Mouse (Mus musculus) kidney, adult 2 months (tissue): ENCODE measurements around the gene Dntt. TPM values are rescaled to one million over a fixed set of nuclear protein-coding genes. Genes with fewer than 3 reads are reported as not detected.

Experiments used
- DNase-seq: peaks from one replicate; pipeline ENCODE4 v3.0.0; 2021
- H3K27ac ChIP-seq: fragments of 200-500 bp; 2 replicates; pipeline ENCODE4 v1.5.1; 2012; ENCODE audit warnings: low read depth, low read length, control low read depth, inconsistent platforms; ENCODE audit not compliant: insufficient read depth
- H3K27me3 ChIP-seq: fragments of 200-500 bp; replicated peaks from 2 replicates; pipeline ENCODE4 v1.6.1; 2012; ENCODE audit warnings: mild to moderate bottlenecking, moderate library complexity, low read length, inconsistent platforms; ENCODE audit not compliant: control insufficient read depth, insufficient read depth
- H3K36me3 ChIP-seq: fragments of 200-500 bp; 2 replicates; pipeline ENCODE4 v1.6.1; 2012; ENCODE audit warnings: mild to moderate bottlenecking, moderate library complexity, low read length, inconsistent platforms; ENCODE audit not compliant: control insufficient read depth, insufficient read depth
- H3K4me1 ChIP-seq: fragments of 200-500 bp; 2 replicates; pipeline ENCODE4 v1.6.1; 2011; ENCODE audit warnings: low read length; ENCODE audit not compliant: control insufficient read depth, insufficient read depth
- H3K4me3 ChIP-seq: fragments of 200-500 bp; 2 replicates; pipeline ENCODE4 v1.5.1; 2011; ENCODE audit warnings: mild to moderate bottlenecking, low read depth, low read length, control low read depth; ENCODE audit not compliant: insufficient read depth
- CTCF ChIP-seq: fragments of 200-500 bp; conservative IDR thresholded peaks from 2 replicates; pipeline ENCODE4 v1.5.1; 2011; ENCODE audit warnings: low read depth, mild to moderate bottlenecking, control low read depth, low read length, moderate library complexity, mixed read lengths; ENCODE audit not compliant: insufficient read depth, insufficient read length
- POLR2A ChIP-seq: fragments of 200-500 bp; IDR thresholded peaks from one replicate; pipeline ENCODE4 v1.6.1; 2011; ENCODE audit warnings: low read depth, low read length, control low read depth
- WGBS: fragments of 180-500 bp; shearing (Covaris S2); methylation state at CpG from one replicate; pipeline ENCODE4 v1.1.7; 2018; 5-methylcytosine and 5-hydroxymethylcytosine counted together
- polyA plus RNA-seq: library from polyadenylated mRNA; depleted of rRNA; stranded (reverse); fragments of >200 nt; gene quantifications from 2 replicates; pipeline ENCODE4 v1.2.3, GENCODE M21; 2012

The Dntt gene
- polyA plus RNA-seq, 1 experiment, result 0.08 TPM

- no peaks in the 10 kb centered on the region for H3K4me1 ChIP-seq
- no peaks in the 10 kb centered on the region for H3K36me3 ChIP-seq
Observed at GRCm38 (mm10) chr19:41022244-41022643, 6.8 kb upstream of the Dntt start.

GRCm38 (mm10) chr19:41026551-41026950, 2.5 kb upstream of the Dntt start:
- no peak overlapping the region for H3K4me3 ChIP-seq
- 85% methylated on average over 8 of the region's 8 CpGs for WGBS

More at GRCm38 (mm10) chr19:41022244-41022643, 6.8 kb upstream of the Dntt start:
- no peak overlapping the region for H3K27ac ChIP-seq
- TF ChIP-seq CTCF, result no peak
- TF ChIP-seq POLR2A, result no peak
- WGBS, result 69% methylated on average over 4 of the region's 4 CpGs
- H3K4me3 ChIP-seq, result no peak overlapping the region
- DNase-seq, result no peak
- H3K27me3 ChIP-seq, result no peaks in the 10 kb centered on the region

GRCm38 (mm10) chr19:41027024-41027423, 2.1 kb upstream of the Dntt start:
- no peak for DNase-seq
- H3K4me1 ChIP-seq, result no peaks in the 10 kb centered on the region
- no peaks in the 10 kb centered on the region for H3K36me3 ChIP-seq
- no peaks in the 10 kb centered on the region for H3K27me3 ChIP-seq
- TF ChIP-seq CTCF, result no peak
- no peak for TF ChIP-seq POLR2A
- no peak overlapping the region for H3K27ac ChIP-seq
- 80% methylated on average over 5 of the region's 5 CpGs for WGBS
- no peak overlapping the region for H3K4me3 ChIP-seq

More at GRCm38 (mm10) chr19:41026551-41026950, 2.5 kb upstream of the Dntt start:
- no peak for DNase-seq
- Histone ChIP-seq H3K27me3 (no peaks in the 10 kb centered on the region), H3K27ac (no peak overlapping the region), H3K36me3 (no peaks in the 10 kb centered on the region), H3K4me1 (no peaks in the 10 kb centered on the region)
- TF ChIP-seq POLR2A (no peak), CTCF (no peak)

GRCm38 (mm10) chr19:41027601-41028000, 1.5 kb upstream of the Dntt start:
- Histone ChIP-seq H3K27me3 (no peaks in the 10 kb centered on the region), H3K4me3 (no peak overlapping the region), H3K36me3 (no peaks in the 10 kb centered on the region), H3K4me1 (no peaks in the 10 kb centered on the region), H3K27ac (no peak overlapping the region)
- TF ChIP-seq CTCF (no peak), POLR2A (no peak)
- WGBS, result 91% methylated on average over 9 of the region's 9 CpGs
- no peak for DNase-seq

DNA sequence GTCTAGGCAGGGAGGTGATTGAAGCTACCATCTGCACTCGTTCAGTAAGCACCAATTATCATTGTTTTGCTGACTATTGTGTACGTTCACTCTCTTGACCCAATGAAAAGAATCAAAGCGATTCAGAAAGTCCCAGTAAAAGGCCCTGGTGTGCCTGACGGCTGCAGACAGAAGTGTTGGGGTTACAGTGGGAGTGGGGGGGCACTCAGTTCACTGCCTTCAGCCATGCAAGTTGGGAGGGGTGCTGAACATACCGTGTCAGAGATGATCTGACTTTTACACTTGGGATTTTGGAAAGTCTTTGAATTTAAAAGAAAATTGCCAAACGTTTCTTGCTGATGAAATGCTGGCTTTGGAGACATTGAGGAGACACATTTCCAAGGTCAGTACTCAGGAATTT, 1.1 kb downstream of the Dntt start:
- Histone ChIP-seq H3K4me3 (no peak overlapping the region), H3K4me1 (no peaks in the 10 kb centered on the region), H3K27ac (no peak overlapping the region), H3K36me3 (no peaks in the 10 kb centered on the region), H3K27me3 (no peaks in the 10 kb centered on the region)
- no peak for DNase-seq
- WGBS, result 82% methylated on average over 6 of the region's 6 CpGs
- TF ChIP-seq POLR2A, result no peak
- no peak for TF ChIP-seq CTCF

- Histone ChIP-seq H3K4me1 (no peaks in the 10 kb centered on the region), H3K4me3 (no peak overlapping the region), H3K36me3 (no peaks in the 10 kb centered on the region), H3K27ac (no peak overlapping the region), H3K27me3 (no peaks in the 10 kb centered on the region)
- DNase-seq, result peak; percentile 21
- 58% methylated on average over 11 of the region's 11 CpGs for WGBS
- TF ChIP-seq POLR2A, result no peak
- TF ChIP-seq CTCF, result no peak
Observed at GRCm38 (mm10) chr19:41031009-41031408, 1.9 kb downstream of the Dntt start.

GRCm38 (mm10) chr19:41031869-41032268, 2.8 kb downstream of the Dntt start:
- no peak for TF ChIP-seq CTCF
- no peak for TF ChIP-seq POLR2A
- no peak for DNase-seq
- no peaks in the 10 kb centered on the region for H3K36me3 ChIP-seq
- no peaks in the 10 kb centered on the region for H3K4me1 ChIP-seq
- no peak overlapping the region for H3K4me3 ChIP-seq
- H3K27ac ChIP-seq, result no peak overlapping the region
- 61% methylated on average over 6 of the region's 6 CpGs for WGBS
- H3K27me3 ChIP-seq, result no peaks in the 10 kb centered on the region
